Mouse (Mus musculus) left cerebral cortex, adult 2 months (tissue): ENCODE data around the gene Bclaf1. TPM values are rescaled to one million over a fixed set of nuclear protein-coding genes. Genes with fewer than 3 reads are reported as not detected.

Experiments used
- DNase-seq, 2 experiments: peaks; one replicate each; pipeline ENCODE4 v3.0.0; 2021 to 2022; ENCODE audit warnings: low spot score in 2 of 2, mixed read lengths in 1 of 2; ENCODE audit errors: extremely low spot score in 1 of 2
- H3K27ac ChIP-seq: fragments of 200-600 bp; 2 replicates; pipeline ENCODE4 v1.8.1; 2022
- H3K4me3 ChIP-seq: fragments of 200-600 bp; 2 replicates; pipeline ENCODE4 v1.8.1; 2022
- CTCF ChIP-seq: fragments of 200-600 bp; IDR thresholded peaks from 2 replicates; pipeline ENCODE4 v1.8.1; 2022; ENCODE audit warnings: antibody characterized with exemption, mild to moderate bottlenecking, moderate library complexity
- intact Hi-C: fragments of 180-260 bp; cut with DNase I; formaldehyde crosslinking; loops from one replicate; pipeline ENCODE4 v1.15.1; 2025
- total RNA-seq, 2 experiments: library from RNA; stranded (reverse); gene quantifications; 2 replicates each; pipeline ENCODE4 v1.2.3; 2021

Gene Bclaf1
- total RNA-seq, 2 experiments from 2014 or later: 116 to 131 TPM

DNA sequence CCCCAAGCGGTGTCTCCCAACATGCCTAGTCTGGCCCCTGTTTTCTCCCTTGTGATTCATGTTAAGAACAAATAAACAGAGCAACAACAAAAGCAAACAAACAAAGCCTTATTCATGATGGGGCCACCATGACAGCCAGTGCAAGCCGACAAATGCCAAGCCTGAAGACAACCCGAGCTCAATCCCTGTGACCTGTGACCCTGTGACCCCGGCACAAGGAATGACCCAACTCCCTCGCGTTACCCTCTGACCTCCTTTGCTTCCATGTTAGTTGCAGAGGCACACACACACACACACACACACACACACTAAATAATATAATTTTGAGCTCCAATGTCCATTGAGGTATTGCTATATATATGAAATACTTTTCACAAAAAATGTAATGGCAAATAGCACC lies 24.9 kb upstream of the Bclaf1 start:
- Histone ChIP-seq H3K4me3 (no peak overlapping the region), H3K27ac (peak overlapping the region; percentile 69)
- no peak for DNase-seq
- TF ChIP-seq CTCF: no peak
- intact Hi-C loops: loop anchor here (5.0 kb wide), 1 partner anchor 665 kb away; the partner anchor contains the start of gene Ahi1

GRCm38 (mm10) chr10:20290467-20290883 lies 21.8 kb upstream of the Bclaf1 start:
- H3K4me3 ChIP-seq: peak overlapping the region; percentile 21
- peak; percentile 94 for TF ChIP-seq CTCF
- H3K27ac ChIP-seq: no peak overlapping the region
- intact Hi-C loops: loop anchor here (1.0 kb wide), 1 partner anchor 22 kb away; the partner anchor contains the start of gene Bclaf1
- DNase-seq: peak; percentile 70 to 81

- intact Hi-C loops: no loop called here
- no peak; the same call in 1 of the 2 replicates for TF ChIP-seq CTCF
- H3K4me3 ChIP-seq: no peak overlapping the region
- no peak for DNase-seq
- H3K27ac ChIP-seq: no peak overlapping the region
These were observed 16.3 kb upstream of the Bclaf1 start for GRCm38 (mm10) chr10:20295961-20296360.

GRCm38 (mm10) chr10:20298152-20298920 lies 13.9 kb upstream of the Bclaf1 start:
- Histone ChIP-seq H3K4me3 (no peak overlapping the region), H3K27ac (no peak overlapping the region)
- intact Hi-C loops: no loop called here
- DNase-seq: no peak
- no peak for TF ChIP-seq CTCF

DNA sequence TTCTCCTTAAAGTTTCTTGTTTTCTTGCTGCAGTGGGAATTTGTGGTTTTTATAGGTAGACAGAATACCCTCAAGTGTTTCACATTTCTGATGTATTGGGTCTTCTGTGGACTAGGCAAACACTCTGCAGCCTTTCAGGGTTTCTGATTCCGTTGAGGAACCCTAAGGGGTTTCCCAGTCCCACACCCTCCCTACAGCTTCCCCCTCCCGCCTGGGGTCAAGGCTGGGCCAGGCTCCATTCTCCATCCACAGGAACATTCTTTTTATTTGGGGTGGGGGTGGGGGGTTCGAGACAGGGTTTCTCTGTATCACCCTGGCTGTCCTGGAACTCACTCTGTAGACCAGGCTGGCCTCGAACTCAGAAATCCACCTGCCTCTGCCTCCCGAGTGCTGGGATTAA lies 13.2 kb upstream of the Bclaf1 start:
- intact Hi-C loops: no loop called here
- DNase-seq: no peak
- H3K27ac ChIP-seq: no peak overlapping the region
- no peak for TF ChIP-seq CTCF
- no peak overlapping the region for H3K4me3 ChIP-seq

DNA sequence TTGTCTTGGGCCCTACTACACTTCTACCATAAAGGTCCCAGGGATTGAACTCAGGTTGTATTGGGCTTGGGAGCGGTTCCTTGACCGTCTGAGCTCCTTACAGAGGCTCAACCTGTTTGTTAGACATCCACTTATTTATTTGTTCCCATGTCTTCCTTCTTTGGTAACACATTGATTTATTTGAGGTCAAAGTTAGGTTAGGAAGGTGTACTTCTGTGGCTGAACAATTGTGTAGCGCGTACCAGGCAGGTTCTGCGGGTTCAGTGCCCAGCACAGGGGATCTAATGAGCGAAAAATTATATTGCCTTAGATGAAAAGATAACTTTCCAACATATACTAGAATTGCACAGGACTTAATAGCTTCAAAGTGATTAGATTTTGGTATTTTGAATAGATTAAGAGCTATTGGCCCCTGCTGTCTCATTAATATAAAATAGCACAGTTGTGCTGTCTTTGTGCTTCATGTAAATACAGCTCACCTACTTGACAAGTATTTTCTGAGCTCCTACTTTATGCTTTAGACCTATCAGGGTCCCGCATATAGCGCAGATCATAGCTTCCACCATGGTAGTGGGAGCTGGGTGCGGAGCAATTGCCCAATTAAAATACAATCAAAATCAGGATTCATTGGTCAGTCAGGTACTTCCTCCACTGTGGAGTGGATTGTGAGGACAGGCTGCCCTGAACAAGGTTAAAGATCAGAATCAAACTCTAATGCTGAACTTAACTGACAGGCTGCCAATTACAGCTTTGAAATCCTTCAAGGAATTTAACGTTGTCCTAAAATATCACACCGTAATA lies 1.1 kb upstream of the Bclaf1 start:
- no peak for TF ChIP-seq CTCF
- Histone ChIP-seq H3K27ac (peak overlapping the region; percentile 97), H3K4me3 (peak overlapping the region; percentile 87)
- intact Hi-C loops: loop anchor here (5.0 kb wide), 1 partner anchor 986 kb away; the partner anchor contains the start of gene Hbs1l
- DNase-seq: no peak

DNA sequence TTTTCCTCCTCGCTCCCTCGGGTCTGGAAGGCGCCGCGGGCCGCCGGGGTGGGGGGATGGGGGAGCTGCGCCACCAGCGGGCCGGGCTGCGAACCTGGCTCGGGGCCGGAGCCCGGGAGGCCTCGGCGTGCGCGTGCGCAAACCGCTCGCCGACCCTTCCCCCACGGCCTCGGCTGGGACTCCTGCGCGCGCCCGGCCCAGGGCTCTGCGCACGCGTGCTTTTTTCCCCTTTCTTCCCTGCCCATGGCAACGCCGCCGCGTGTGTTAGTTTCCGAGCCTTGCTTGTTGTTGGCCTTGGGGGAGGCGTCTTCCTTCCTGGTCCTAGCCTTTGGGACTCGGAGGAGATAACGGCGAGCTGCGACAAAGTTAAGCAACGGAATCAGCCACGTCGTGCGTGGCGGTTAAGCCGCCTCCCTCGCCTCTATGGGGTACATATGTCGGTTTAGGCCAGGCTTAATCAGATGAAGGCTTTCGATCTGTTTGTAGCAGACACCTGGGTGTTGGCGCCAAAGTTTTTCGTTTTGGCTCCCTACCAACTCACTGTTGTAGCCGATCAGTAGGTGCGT lies 550 bp downstream of the Bclaf1 start:
- intact Hi-C loops: loop anchor here (1.0 to 5.0 kb wide), 3 partner anchors 23 to 984 kb away; partner anchors contain the start of genes Ahi1 and Hbs1l
- H3K27ac ChIP-seq: peak overlapping the region; percentile 97
- peak overlapping the region; percentile 87 for H3K4me3 ChIP-seq
- no peak for TF ChIP-seq CTCF
- peak; percentile 92 to 93 for DNase-seq

- intact Hi-C loops: loop anchor here (5.0 kb wide), 1 partner anchor 984 kb away; the partner anchor contains the start of gene Hbs1l
- DNase-seq: no peak
- H3K27ac ChIP-seq: no peak overlapping the region
These were observed 1.2 kb downstream of the Bclaf1 start for GRCm38 (mm10) chr10:20313447-20313846.

DNA sequence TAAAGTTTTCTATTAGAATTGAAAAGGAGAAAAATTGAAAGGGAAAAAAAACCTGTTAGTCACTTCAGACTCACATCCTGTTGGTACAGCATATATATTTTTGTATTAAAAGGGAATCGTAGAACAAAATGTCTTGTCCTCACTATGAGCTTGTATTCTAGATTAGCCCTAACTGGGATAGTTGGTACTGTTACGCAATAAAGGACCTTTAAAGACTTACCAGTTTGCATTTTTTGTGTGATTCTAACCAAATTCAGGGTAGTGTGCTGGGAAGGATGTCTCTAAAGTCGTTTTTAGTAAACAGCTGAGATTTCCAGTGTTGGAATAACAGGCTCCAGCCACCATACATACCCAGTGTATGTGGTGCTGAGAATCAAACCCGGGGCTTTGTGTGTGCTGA lies 1.7 kb downstream of the Bclaf1 start:
- DNase-seq: no peak
- intact Hi-C loops: loop anchor here (5.0 kb wide), 1 partner anchor 983 kb away; the partner anchor contains the start of gene Hbs1l
- Histone ChIP-seq H3K27ac (no peak overlapping the region), H3K4me3 (peak overlapping the region; percentile 87)
- TF ChIP-seq CTCF: no peak

More at GRCm38 (mm10) chr10:20313447-20313846, 1.2 kb downstream of the Bclaf1 start:
- H3K4me3 ChIP-seq: peak overlapping the region; percentile 87
- no peak for TF ChIP-seq CTCF

GRCm38 (mm10) chr10:20314797-20315196 lies 2.5 kb downstream of the Bclaf1 start:
- no peak for DNase-seq
- no peak overlapping the region for H3K4me3 ChIP-seq
- intact Hi-C loops: loop anchor here (5.0 kb wide), 1 partner anchor 983 kb away; the partner anchor contains the start of gene Hbs1l
- TF ChIP-seq CTCF: peak; percentile 50
- H3K27ac ChIP-seq: no peak overlapping the region

GRCm38 (mm10) chr10:20317466-20317865 lies 5.2 kb downstream of the Bclaf1 start:
- Histone ChIP-seq H3K27ac (no peak overlapping the region), H3K4me3 (no peak overlapping the region)
- intact Hi-C loops: no loop called here
- DNase-seq: no peak
- TF ChIP-seq CTCF: no peak
